Comparison of ENCODE assay signal across 1 mouse cellular context in genomic region chr2:11457904-11458303, GRCm38 (mm10).
A peak's percentile ranks its signal among the peaks of the same experiment; 100 is the strongest.
TF ChIP-seq lines count a peak whose summit lies in the region.

No protein-coding gene starts in this region.

TF ChIP-seq in CH12.LX, 34 proteins besides CTCF, POLR2A, EP300 and RAD21 (continued from another document):
- peak; percentile 73 for TF ChIP-seq ETS1 (conservative IDR thresholded peaks at IDR 0.05; ENCODE audit: low read depth, low read length)
- TF ChIP-seq BHLHE40 (IDR thresholded peaks at IDR 0.05; ENCODE audit: low read depth, low read length), result peak; percentile 86
- TF ChIP-seq ELF1 (IDR thresholded peaks at IDR 0.05; ENCODE audit: low read depth, low read length), result 0 out of 2 replicates have a peak, but pooled peaks have one; percentile 8
- 0 out of 2 replicates have a peak, but pooled peaks have one; percentile 18 for TF ChIP-seq MYC (IDR thresholded peaks at IDR 0.05; ENCODE audit: low read depth, low read length)
- no peak for TF ChIP-seq SMC3 (IDR thresholded peaks at IDR 0.05; ENCODE audit: low read depth, low read length)
- no peak for TF ChIP-seq HCFC1 (IDR thresholded peaks at IDR 0.05; ENCODE audit: low read depth, low read length)
- TF ChIP-seq POLR2AphosphoS2 (IDR thresholded peaks at IDR 0.05; ENCODE audit: low read depth, low read length), result no peak
